Mouse (Mus musculus) cerebellum, adult 2 months (tissue): ENCODE data around the gene Cdhr3.

Experiments
- CTCF ChIP-seq: fragments of 200-500 bp; IDR thresholded peaks from 2 replicates; pipeline ENCODE4 v1.5.1; 2011; ENCODE audit warnings: low read depth, mild to moderate bottlenecking, control low read depth, low read length, moderate library complexity, borderline replicate concordance; ENCODE audit not compliant: insufficient read depth
- POLR2A ChIP-seq: fragments of 200-500 bp; IDR thresholded peaks from 2 replicates; pipeline ENCODE4 v1.6.1; 2011; ENCODE audit warnings: low read length, control low read depth, borderline replicate concordance; ENCODE audit not compliant: insufficient read depth

DNA sequence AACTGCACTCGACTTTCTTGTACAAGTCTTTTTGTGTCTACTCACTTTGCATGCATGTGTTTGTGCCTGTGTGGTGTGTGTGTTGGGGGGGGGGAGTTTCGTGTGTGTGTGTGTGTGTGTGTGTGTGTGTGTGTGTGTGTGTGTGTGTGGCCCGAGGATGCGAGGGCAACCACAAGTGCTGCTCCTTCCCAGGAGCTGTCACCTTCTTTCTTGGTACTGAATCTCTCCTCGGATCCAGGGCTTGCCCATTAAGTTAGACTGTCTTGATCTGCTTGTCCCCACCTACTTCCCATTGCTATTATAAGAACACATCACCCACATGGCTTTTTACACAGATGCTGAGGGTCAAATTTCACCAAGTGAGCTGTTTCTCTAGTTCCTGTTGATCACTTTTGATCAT is 93.9 kb downstream of the Cdhr3 start:
- TF ChIP-seq POLR2A = no peak
- TF ChIP-seq CTCF = no peak
